Mouse (Mus musculus) neural tube, embryonic 12.5 days (tissue): Measurements from ENCODE around the gene Lrrc26. TPM values are rescaled to one million over a fixed set of nuclear protein-coding genes. Genes with fewer than 3 reads are reported as not detected.

Experiments used
- ATAC-seq: fragments of 200-750 bp; cut with Nextera tagmentation; 2 replicates; pipeline ENCODE4 v1.8.0; 2017; ENCODE audit warnings: low read depth, mild to moderate bottlenecking, moderate TSS enrichment, moderate library complexity; ENCODE audit not compliant: low FRiP score
- H3K27ac ChIP-seq: fragments of 300-500 bp; sonication (generic); 2 replicates; pipeline ENCODE4 v1.5.1; 2016
- H3K27me3 ChIP-seq: fragments of 300-500 bp; sonication (generic); replicated peaks from 2 replicates; pipeline ENCODE4 v1.6.1; 2016; ENCODE audit warnings: mild to moderate bottlenecking
- H3K36me3 ChIP-seq: fragments of 300-500 bp; sonication (generic); 2 replicates; pipeline ENCODE4 v1.6.1; 2016; ENCODE audit warnings: mild to moderate bottlenecking
- H3K4me1 ChIP-seq: fragments of 300-500 bp; sonication (generic); 2 replicates; pipeline ENCODE4 v1.6.1; 2016
- H3K4me2 ChIP-seq: fragments of 300-500 bp; sonication (generic); replicated peaks from 2 replicates; pipeline ENCODE4 v1.6.1; 2016; ENCODE audit warnings: mild to moderate bottlenecking
- H3K4me3 ChIP-seq: fragments of 300-500 bp; sonication (generic); 2 replicates; pipeline ENCODE4 v1.5.1; 2016
- H3K9ac ChIP-seq: fragments of 300-500 bp; sonication (generic); 2 replicates; pipeline ENCODE4 v1.6.1; 2016; ENCODE audit warnings: mild to moderate bottlenecking
- H3K9me3 ChIP-seq: fragments of 300-500 bp; sonication (generic); 2 replicates; pipeline ENCODE4 v1.6.1; 2016; ENCODE audit warnings: mild to moderate bottlenecking
- WGBS: fragments of 180-500 bp; shearing (Covaris S2); methylation state at CpG from one replicate; pipeline ENCODE4 v1.1.7; 2016; 5-methylcytosine and 5-hydroxymethylcytosine counted together
- polyA plus RNA-seq: library from polyadenylated mRNA; unstranded; fragments of >200 nt; fragmentation: Nextera tagmentation; extraction: Ambion mirVana; gene quantifications from 2 replicates; pipeline ENCODE4 v1.2.1, GENCODE M21; 2016

Lrrc26 gene
- polyA plus RNA-seq, 1 experiment from 2014 or later, result not detected

DNA sequence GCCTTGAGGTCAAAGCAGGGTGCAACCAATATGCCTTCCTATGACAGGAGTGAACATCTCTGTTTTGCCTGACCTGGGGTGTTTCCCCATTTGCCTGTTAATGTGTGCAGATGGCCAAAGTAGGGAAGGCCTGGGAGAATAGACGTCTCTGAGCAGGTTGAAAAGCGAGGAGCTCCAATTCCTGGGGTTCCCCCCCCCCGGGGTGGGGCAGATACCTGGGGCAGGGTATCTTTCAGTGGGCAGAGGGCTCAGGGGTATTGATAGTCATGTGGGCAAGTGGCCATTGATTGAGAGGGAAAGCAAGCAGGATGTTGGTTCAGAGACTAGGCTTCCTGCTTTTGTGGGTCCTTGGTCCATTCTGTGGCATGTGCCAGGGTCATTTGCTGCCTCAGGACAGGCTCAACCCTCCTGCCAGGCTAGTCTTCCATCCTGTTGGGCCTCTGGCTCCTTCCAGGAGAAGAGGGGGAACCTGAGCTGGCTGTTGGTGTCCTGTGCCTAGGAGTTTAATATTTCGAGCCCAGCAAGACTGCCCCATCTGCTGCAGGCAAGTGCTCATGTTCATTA, 21.9 kb upstream of the Lrrc26 start:
- peaks cover 59% of the 10 kb centered on the region for H3K4me1 ChIP-seq
- H3K27ac ChIP-seq, result no peak overlapping the region
- peaks cover 25% of the 10 kb centered on the region for H3K36me3 ChIP-seq
- peaks cover 13% of the 10 kb centered on the region for H3K27me3 ChIP-seq
- ATAC-seq, result no peak
- 80% methylated on average over 4 of the region's 4 CpGs for WGBS
- peak overlapping the region; percentile 45 for H3K4me2 ChIP-seq
- H3K9ac ChIP-seq, result no peak overlapping the region
- no peaks in the 10 kb centered on the region for H3K9me3 ChIP-seq
- no peak overlapping the region for H3K4me3 ChIP-seq

DNA sequence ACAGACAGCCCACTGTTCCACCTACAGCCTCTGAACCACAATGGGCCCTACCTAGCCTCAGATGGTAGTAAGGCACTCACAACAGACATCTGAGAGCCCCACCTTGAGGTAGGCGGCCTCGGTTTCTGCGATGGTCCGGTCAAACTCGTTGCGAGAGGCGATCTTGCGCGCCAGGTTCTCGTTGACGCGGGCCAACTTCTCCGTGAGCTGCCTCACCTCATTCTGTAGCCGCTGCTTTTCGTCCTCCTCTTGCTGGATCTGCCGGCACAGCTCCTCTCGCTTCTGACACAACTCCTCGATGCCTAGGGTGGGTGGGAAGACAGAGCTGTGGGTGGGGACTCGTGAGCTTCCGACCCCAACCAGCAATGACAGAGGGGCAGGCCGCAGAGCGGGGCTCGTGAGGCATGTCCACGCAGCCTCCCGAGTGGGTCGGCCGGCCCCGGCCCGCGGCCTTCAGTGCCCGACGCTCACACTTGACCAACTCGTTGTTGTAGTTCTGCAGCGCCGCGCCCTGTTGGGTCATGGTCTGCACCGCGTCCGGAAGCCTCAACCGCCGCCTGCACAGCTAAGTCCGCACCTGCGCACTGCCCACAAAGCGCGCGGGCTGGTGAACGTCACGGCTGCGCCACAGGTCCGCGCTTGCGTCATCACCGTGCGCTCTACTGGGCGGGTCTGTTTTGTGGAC, 17.7 kb upstream of the Lrrc26 start, which contains the start of the genes Ssna1 and Anapc2:
TSS of gene Ssna1 (minus strand) at position 612 of the 685 bp plus-strand sequence.
TSS of gene Anapc2 (plus strand) at position 652 of the 685 bp plus-strand sequence.
- WGBS, result under 1% methylated on average over 55 of the region's 55 CpGs
- peak; percentile 96 for ATAC-seq
- H3K4me1 ChIP-seq, result peaks cover 29% of the 10 kb centered on the region
- peak within 1 kb of the TSS; percentile 66 for H3K4me2 ChIP-seq
- peak within 1 kb of the TSS; percentile 90 for H3K9ac ChIP-seq
- H3K36me3 ChIP-seq, result peaks cover 60% of the 10 kb centered on the region
- H3K4me3 ChIP-seq, result peak within 1 kb of the TSS; percentile 88
- H3K27me3 ChIP-seq, result no peaks in the 10 kb centered on the region
- peak within 1 kb of the TSS; percentile 27; the same call in 1 of the 2 replicates for H3K27ac ChIP-seq
- H3K9me3 ChIP-seq, result no peaks in the 10 kb centered on the region

DNA sequence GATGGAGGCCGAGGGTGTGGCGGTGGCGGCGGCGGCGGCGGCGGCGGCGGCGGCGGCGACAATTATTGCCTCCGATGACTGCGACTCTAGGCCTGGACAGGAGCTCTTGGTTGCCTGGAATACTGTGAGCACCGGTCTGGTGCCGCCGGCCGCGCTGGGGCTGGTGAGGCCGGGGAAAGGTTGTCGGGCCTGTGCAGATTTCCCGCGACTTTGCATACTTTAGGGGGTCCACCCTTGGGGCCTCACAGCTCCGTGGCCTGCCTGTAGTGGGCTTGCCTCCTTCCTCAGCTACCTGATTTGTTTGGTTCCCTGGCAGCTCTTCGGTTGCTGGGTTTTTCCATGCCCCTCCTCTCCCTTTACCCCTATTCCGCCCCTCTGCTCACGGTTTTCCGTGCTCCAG, 17.2 kb upstream of the Lrrc26 start:
- no peak overlapping the region for H3K27ac ChIP-seq
- no peaks in the 10 kb centered on the region for H3K27me3 ChIP-seq
- peak overlapping the region; percentile 66 for H3K4me2 ChIP-seq
- H3K9ac ChIP-seq, result peak overlapping the region; percentile 90
- no peaks in the 10 kb centered on the region for H3K9me3 ChIP-seq
- peaks cover 65% of the 10 kb centered on the region for H3K36me3 ChIP-seq
- WGBS, result under 1% methylated on average over 29 of the region's 29 CpGs
- peak; percentile 73 for ATAC-seq
- H3K4me1 ChIP-seq, result peaks cover 23% of the 10 kb centered on the region
- H3K4me3 ChIP-seq, result peak overlapping the region; percentile 88

DNA sequence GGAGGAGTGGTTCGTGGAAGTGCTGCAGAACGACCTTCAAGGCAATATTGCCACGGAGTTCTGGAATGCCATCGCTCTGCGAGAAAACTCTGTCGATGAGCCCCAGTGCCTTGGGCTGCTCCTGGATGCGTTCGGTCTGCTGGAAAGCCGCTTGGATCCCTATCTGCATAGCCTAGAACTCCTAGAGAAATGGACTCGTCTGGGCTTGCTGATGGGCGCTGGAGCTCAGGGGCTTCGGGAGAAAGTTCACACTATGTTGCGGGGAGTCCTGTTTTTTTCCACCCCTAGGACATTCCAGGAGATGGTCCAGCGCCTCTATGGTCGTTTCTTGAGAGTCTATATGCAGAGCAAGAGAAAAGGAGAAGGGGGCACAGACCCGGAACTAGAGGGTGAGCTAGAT, 16.7 kb upstream of the Lrrc26 start:
- H3K27me3 ChIP-seq, result no peaks in the 10 kb centered on the region
- peak overlapping the region; percentile 66 for H3K4me2 ChIP-seq
- 41% methylated on average over 16 of the region's 16 CpGs for WGBS
- no peaks in the 10 kb centered on the region for H3K9me3 ChIP-seq
- H3K27ac ChIP-seq, result no peak overlapping the region
- no peak for ATAC-seq
- peaks cover 23% of the 10 kb centered on the region for H3K4me1 ChIP-seq
- peak overlapping the region; percentile 88 for H3K4me3 ChIP-seq
- H3K9ac ChIP-seq, result peak overlapping the region; percentile 90
- H3K36me3 ChIP-seq, result peaks cover 69% of the 10 kb centered on the region

DNA sequence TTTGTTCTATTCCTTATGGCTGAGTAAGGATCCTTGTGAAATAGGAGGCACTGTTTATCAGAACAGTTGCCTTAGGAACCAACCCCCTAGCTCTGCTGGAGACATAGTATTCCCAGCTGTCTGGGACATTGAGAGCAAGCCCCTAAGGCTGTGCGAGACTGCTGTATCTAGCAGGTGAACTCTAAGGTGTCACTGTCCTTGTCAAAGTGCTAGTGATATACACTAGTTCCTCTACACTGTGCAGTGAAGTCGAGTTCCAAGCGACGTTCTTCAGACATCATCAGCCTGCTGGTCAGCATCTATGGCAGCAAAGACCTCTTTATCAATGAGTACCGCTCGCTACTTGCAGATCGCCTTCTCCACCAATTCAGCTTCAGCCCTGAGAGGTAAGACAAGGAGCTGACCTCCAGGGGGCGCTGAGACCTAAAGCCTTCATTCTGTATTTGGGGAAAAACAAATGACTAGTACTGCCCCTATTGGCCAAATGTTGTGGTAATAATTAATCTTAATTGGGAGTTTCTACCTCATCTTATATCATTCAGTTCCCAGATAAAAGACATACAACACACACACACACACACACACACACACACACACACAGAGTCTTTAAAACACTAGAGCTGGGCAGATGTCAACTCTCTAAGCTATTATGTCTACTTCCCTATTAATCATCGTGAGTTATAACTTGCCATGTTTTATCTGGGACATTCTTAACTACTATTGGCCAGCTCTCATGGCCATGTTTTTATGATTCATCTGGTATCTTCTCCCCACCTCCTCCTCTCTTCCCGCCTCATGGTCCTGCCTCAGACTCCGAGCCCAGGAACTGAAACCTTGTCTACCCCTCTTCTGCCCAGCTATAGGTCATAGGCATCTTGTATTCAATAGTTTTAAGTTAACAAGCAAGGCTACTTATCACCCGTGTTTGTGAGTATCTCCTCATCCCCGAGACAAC, 10.5 kb upstream of the Lrrc26 start:
- no peak overlapping the region for H3K27ac ChIP-seq
- H3K27me3 ChIP-seq, result no peaks in the 10 kb centered on the region
- no peak for ATAC-seq
- peaks cover 96% of the 10 kb centered on the region for H3K36me3 ChIP-seq
- H3K9me3 ChIP-seq, result no peaks in the 10 kb centered on the region
- no peaks in the 10 kb centered on the region for H3K4me1 ChIP-seq
- H3K4me2 ChIP-seq, result no peak overlapping the region
- H3K9ac ChIP-seq, result no peak overlapping the region
- no peak overlapping the region for H3K4me3 ChIP-seq
- 66% methylated on average over 13 of the region's 13 CpGs for WGBS

DNA sequence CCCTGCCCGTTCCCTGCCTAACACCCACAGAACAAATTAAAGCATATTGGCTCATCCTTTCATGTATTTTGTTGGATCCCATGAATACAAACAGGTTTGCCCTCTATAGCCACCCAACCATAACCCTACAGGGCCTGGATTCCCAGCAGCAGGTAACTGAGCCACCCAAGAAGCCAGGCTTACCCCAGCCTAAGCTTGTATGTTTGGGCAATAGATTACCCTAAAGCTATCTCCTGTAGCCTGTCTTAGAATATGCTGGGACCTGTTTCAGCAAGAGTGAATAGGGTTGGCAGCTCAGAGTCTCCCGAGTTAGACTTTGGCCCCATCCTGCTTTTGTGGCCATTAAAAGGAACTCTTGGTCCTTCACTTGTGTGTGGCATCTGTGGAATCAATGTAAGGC, 4.2 kb upstream of the Lrrc26 start:
- WGBS, result 86% methylated on average over 2 of the region's 2 CpGs
- Histone ChIP-seq H3K4me3 (no peak overlapping the region), H3K9ac (no peak overlapping the region), H3K9me3 (no peaks in the 10 kb centered on the region), H3K36me3 (peaks cover 54% of the 10 kb centered on the region), H3K27me3 (peaks cover 30% of the 10 kb centered on the region), H3K4me2 (no peak overlapping the region), H3K27ac (no peak overlapping the region), H3K4me1 (peaks cover 7% of the 10 kb centered on the region; the same call in 1 of the 2 replicates)
- ATAC-seq, result no peak

DNA sequence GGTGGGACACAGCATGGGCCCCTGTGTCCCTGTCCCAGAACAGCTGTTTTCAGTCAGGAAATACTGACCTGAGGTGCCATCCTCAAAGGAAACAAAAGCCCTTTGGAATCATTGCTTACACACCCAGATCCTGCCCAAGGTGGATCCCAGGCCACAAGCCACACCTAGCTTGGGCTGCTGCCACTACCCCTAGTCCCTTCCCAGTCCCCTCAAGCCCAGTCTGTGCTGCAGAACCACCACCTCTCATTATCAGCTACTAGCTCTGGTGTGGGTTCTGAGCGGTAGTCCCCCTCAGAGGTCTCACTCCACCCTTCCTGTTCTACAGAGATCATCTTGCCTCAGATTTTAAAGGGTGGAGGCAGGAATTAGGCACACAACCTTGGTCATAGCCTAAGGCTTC, 3.4 kb upstream of the Lrrc26 start:
- Histone ChIP-seq H3K27ac (no peak overlapping the region), H3K9me3 (no peaks in the 10 kb centered on the region), H3K4me3 (no peak overlapping the region), H3K4me1 (peaks cover 13% of the 10 kb centered on the region; the same call in 1 of the 2 replicates), H3K4me2 (no peak overlapping the region), H3K27me3 (peaks cover 38% of the 10 kb centered on the region), H3K36me3 (peaks cover 47% of the 10 kb centered on the region), H3K9ac (no peak overlapping the region)
- no peak for ATAC-seq
- WGBS, result 73% methylated on average over 1 of the region's 1 CpGs

DNA sequence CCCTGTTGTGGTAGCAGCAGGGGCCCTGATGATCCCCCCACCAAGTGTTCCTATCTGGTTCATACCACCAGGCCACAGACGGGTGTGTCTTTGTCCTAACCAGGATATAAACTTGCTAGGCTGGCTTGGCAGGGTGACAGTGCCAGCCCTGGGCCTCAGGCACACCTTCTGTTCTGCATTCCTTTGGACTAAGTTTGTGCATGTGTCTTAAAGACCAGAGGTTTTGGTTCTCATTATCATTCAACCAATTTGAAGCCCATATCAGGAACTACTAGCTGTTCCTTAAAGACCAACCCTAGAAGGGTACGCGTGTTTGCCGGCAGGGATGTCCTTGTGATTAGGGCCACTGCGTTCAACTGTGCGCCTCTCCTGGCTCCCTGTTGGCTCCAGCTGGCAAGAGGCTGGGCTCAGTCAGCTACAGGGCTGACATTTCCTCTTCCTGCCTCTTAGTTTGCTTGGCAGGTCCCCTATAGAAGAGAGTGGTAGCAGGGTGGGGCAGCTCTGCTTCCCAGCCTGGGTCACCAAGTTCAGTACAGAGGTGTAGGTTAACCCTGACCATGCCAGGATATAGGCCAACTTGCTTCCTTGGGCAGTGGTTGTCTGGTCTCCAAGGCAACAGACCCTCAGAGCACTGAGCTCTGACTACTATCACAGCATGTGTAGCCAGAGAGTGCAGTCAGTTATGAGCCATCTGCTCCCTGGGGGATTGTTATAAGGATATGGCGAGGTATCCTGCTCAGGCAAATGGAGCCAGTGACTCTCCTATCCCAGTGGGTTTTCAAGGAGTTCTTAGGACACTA, 2.7 kb upstream of the Lrrc26 start:
- Histone ChIP-seq H3K36me3 (peaks cover 41% of the 10 kb centered on the region), H3K27ac (no peak overlapping the region), H3K9me3 (no peaks in the 10 kb centered on the region), H3K4me1 (peaks cover 17% of the 10 kb centered on the region; the same call in 1 of the 2 replicates), H3K4me2 (no peak overlapping the region), H3K9ac (no peak overlapping the region), H3K27me3 (peaks cover 45% of the 10 kb centered on the region), H3K4me3 (no peak overlapping the region)
- WGBS, result 57% methylated on average over 7 of the region's 7 CpGs
- no peak for ATAC-seq

DNA sequence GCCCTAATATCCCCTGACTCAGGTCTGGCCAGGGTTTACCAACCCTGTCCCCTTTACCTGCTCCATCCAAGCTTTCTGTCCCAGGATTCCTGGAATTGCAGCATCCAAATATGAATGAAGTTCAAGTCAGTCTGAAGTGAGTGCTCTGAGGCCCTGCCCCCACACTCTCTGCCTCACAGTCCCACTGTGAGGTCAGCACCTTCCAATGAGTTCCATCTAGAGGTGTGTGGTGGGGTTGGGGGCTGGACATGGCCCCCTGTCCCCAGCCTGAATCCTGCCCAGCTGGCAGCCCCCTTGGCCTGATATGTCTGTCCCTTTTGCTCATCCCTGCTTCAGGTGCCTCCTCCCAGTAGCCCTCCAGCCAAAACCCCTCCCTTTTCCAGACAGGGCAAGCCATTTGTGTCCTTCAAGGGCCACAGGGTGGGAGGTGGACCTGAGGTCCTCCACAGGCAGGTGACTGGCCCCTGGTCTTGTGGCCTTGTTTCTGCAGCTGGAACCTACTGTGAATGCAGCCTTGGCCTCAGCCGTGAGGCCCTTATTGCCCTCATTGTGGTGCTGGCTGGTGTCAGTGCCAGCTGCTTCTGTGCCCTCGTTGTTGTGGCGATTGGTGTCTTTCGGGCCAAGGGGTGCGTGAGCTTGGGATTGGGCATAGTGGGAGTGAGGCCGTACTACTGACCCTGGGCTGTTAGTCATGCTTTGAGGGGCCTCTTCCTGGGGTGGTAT, 1.6 kb upstream of the Lrrc26 start, which contains the start of gene Tmem210:
TSS of gene Tmem210 (plus strand) at position 219 of the 723 bp plus-strand sequence.
- no peak for ATAC-seq
- no peak within 1 kb of the TSS for H3K9ac ChIP-seq
- H3K36me3 ChIP-seq, result peaks cover 31% of the 10 kb centered on the region
- H3K4me1 ChIP-seq, result peaks cover 23% of the 10 kb centered on the region
- no peak within 1 kb of the TSS for H3K4me2 ChIP-seq
- no peak within 1 kb of the TSS for H3K4me3 ChIP-seq
- H3K27ac ChIP-seq, result no peak within 1 kb of the TSS
- WGBS, result 74% methylated on average over 6 of the region's 6 CpGs
- H3K9me3 ChIP-seq, result no peaks in the 10 kb centered on the region
- H3K27me3 ChIP-seq, result peaks cover 56% of the 10 kb centered on the region

DNA sequence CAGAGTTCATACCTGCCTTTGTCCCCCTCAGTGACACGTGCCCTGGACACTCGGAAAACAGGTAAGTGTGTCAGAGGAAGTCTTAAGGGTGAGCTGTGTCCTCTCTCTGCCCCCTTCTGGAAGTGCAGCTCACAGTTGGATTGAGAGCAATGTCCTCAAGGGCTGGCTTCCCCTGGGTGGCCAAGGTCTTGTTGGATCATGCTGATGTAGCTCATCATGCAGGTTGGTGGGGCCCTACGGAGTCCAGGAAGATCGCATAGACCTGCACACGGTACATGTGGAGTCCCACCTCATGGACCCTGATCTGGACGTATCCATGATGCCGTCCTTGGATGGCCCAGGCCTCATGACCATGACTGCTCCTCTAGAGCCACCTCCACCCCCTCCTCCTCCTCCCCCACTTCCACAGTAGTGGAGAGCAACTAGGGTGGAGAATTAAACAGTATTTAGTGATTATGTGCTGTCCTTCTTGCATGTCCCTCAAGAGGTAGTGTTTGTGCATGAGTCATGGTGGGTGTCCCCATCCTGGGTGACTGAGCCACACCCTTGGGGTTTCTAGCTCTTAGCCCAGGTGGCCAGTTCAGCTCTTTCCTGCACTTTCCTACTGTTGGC, 875 bp upstream of the Lrrc26 start:
- H3K27ac ChIP-seq, result no peak overlapping the region
- peaks cover 23% of the 10 kb centered on the region for H3K4me1 ChIP-seq
- no peak overlapping the region for H3K9ac ChIP-seq
- 81% methylated on average over 7 of the region's 7 CpGs for WGBS
- H3K9me3 ChIP-seq, result no peaks in the 10 kb centered on the region
- peaks cover 24% of the 10 kb centered on the region for H3K36me3 ChIP-seq
- H3K4me3 ChIP-seq, result no peak overlapping the region
- peaks cover 62% of the 10 kb centered on the region for H3K27me3 ChIP-seq
- ATAC-seq, result no peak
- H3K4me2 ChIP-seq, result no peak overlapping the region
